Mouse (Mus musculus): Measurements from ENCODE around the gene Gm43518. TPM values are rescaled to one million over a fixed set of nuclear protein-coding genes. Genes with fewer than 3 reads are reported as not detected.

The Gm43518 gene
- total RNA-seq, 2 experiments from 2014 or later, result 0.52 to 0.77 TPM

- no peak for DNase-seq
Observed at GRCm38 (mm10) chr5:123979221-123979979, 52.2 kb downstream of the Gm43518 start.

GRCm38 (mm10) chr5:123979980-123980369, 52.8 kb downstream of the Gm43518 start:
- no peak for DNase-seq

- no peak for DNase-seq
Observed at GRCm38 (mm10) chr5:123980521-123981249, 53.5 kb downstream of the Gm43518 start.

GRCm38 (mm10) chr5:123981250-123981554, 54.0 kb downstream of the Gm43518 start:
- DNase-seq, result no peak

- no peak for DNase-seq
Observed at GRCm38 (mm10) chr5:123982838-123983237, 55.6 kb downstream of the Gm43518 start.

GRCm38 (mm10) chr5:123985434-123985833, 58.2 kb downstream of the Gm43518 start:
- DNase-seq, result no peak

GRCm38 (mm10) chr5:123986925-123987324, 59.7 kb downstream of the Gm43518 start:
- DNase-seq, result no peak

GRCm38 (mm10) chr5:123987511-123987910, 60.3 kb downstream of the Gm43518 start:
- DNase-seq, result no peak

Other genes with a start within 250 kb of the Gm43518 start
- gene Clip1, start 242.8 kb upstream of the Gm43518 start, total RNA-seq (2021), result 100 to 1,000 TPM in 1 of 2 experiments, 10 to 100 TPM in 1; 91.2 to 111 TPM
- 10 to 100 TPM; 26.6 to 33.2 TPM for gene Zcchc8, start 206.3 kb upstream of the Gm43518 start, total RNA-seq (2021)
- 10 to 100 TPM; 48.7 to 64.9 TPM for gene Rsrc2, start 178.0 kb upstream of the Gm43518 start, total RNA-seq (2021)
- gene Kntc1, start 177.7 kb upstream of the Gm43518 start, total RNA-seq (2021), result 1 to 10 TPM; 5.2 to 5.9 TPM
- under 1 TPM; 0.28 to 0.32 TPM for gene Hcar2, start 61.9 kb upstream of the Gm43518 start, total RNA-seq (2021)
- under 1 TPM; 0.54 to 0.84 TPM for gene Hcar1, start 47.4 kb upstream of the Gm43518 start, total RNA-seq (2021)
- gene Denr, start 20.2 kb upstream of the Gm43518 start, total RNA-seq (2021), result 10 to 100 TPM; 60.9 to 61.0 TPM
- gene Ccdc62, start 3.3 kb downstream of the Gm43518 start, total RNA-seq (2021), result 1 to 10 TPM; 2.3 to 3.6 TPM
- 1 to 10 TPM; 8.2 to 9.0 TPM for gene Hip1r, start 46.2 kb downstream of the Gm43518 start, total RNA-seq (2021)
- gene Vps37b, start 104.9 kb downstream of the Gm43518 start, total RNA-seq (2021), result 10 to 100 TPM; 11.9 to 13.4 TPM
- gene Abcb9, start 168.4 kb downstream of the Gm43518 start, total RNA-seq (2021), result 1 to 10 TPM; 4.2 to 4.4 TPM
- gene Ogfod2, start 184.9 kb downstream of the Gm43518 start, total RNA-seq (2021), result 1 to 10 TPM; 7.2 to 8.8 TPM
- 10 to 100 TPM; 53.8 to 64.3 TPM for gene Arl6ip4, start 188.7 kb downstream of the Gm43518 start, total RNA-seq (2021)

All from gastrocnemius, postnatal 10 days (tissue).